Mouse (Mus musculus): ENCODE data around the gene Lgals7.
A peak's percentile ranks its signal among the peaks of the same experiment; 100 is the strongest.

Lgals7 gene

GRCm38 (mm10) chr7:28863540-28863939, at the start of gene Lgals7:
TSS of gene Lgals7 (plus strand) at chr7:28863853.
- DNase-seq (ENCODE audit: extremely low spot score, low read depth, low spot score), result no peak

- no peak for DNase-seq (ENCODE audit: extremely low spot score, low read depth, low spot score)
These were observed 49.2 kb upstream of the Lgals7 start for GRCm38 (mm10) chr7:28814306-28815034.

DNA sequence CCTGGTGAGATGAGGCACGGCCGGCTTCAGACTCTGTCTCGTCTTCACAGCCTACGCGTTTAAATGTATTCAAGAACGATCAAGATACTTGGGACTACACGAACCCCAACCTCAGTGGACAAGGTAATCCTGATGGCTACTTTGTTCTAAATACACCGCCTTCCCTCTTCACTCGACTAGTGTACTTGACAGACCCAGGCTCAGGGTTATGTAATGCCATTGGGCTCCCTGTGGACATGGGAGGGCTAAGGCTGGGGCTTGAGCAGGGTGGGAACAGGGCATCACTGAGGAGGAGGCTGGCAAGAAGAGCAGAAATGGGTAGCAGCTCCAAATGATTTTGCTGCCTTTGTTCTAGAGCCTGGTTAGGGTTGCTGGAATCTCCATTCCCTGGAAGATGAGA, 48.4 kb upstream of the Lgals7 start:
- DNase-seq (ENCODE audit: extremely low spot score, low read depth, low spot score), result no peak

- no peak for DNase-seq (ENCODE audit: extremely low spot score, low read depth, low spot score)
These were observed 47.5 kb upstream of the Lgals7 start for GRCm38 (mm10) chr7:28816201-28816600.

DNA sequence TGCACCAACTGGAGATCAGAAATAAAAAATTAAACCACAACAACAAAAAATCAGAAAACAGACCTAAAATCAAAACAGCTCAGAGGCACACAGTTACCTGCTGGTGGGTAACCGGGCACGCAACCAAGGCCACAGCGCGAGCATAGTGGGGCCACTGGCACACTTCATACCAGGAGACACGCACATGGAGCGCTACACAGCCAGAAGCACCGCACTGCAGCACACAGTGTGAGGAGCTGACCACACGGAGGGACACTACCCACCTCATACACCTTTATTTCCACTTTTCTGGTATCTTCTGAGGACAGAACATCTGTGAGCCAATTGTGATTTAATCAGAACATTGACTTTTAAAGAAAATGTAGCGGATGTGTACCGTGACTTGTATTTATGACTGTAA, 46.7 kb upstream of the Lgals7 start:
- no peak for DNase-seq (ENCODE audit: extremely low spot score, low read depth, low spot score)

- DNase-seq (ENCODE audit: extremely low spot score, low read depth, low spot score), result no peak
These were observed 46.1 kb upstream of the Lgals7 start for GRCm38 (mm10) chr7:28817524-28817923.

DNA sequence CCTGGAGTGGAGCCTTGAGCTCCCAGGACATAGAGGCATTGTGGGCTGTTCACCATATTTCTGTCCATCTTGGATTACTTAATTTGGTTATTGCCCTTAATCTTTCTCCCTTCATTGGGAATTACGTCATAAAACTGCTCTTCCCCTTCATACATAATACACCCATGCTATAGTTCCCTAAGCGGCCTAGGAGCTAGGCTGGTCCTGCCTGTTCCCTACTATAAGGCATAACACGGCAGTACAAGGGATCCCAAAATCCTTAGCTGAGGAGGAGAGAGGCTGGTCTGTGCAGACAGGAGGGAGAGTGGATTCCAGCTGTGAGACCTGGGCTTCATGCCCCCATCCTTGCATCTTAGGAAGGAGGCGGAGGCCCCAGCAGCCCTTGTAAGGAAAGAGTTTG, 45.7 kb upstream of the Lgals7 start:
- DNase-seq (ENCODE audit: extremely low spot score, low read depth, low spot score), result no peak

DNA sequence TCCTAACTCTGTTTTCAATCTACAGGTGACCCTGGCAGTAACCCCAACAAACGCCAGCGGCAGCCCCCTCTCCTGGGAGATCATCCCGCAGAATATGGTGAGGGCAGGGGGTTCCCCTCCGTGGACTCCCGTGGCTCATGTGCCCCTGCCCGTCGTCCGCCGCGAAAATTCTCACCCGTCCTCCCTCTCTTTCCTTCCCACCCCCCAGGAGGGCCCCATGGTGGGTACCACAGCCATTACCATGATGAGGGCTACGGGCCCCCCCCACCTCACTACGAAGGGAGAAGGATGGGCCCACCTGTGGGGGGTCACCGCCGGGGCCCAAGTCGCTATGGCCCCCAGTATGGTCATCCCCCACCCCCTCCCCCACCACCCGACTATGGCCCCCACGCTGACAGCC, 45.2 kb upstream of the Lgals7 start:
- no peak for DNase-seq (ENCODE audit: extremely low spot score, low read depth, low spot score)

DNA sequence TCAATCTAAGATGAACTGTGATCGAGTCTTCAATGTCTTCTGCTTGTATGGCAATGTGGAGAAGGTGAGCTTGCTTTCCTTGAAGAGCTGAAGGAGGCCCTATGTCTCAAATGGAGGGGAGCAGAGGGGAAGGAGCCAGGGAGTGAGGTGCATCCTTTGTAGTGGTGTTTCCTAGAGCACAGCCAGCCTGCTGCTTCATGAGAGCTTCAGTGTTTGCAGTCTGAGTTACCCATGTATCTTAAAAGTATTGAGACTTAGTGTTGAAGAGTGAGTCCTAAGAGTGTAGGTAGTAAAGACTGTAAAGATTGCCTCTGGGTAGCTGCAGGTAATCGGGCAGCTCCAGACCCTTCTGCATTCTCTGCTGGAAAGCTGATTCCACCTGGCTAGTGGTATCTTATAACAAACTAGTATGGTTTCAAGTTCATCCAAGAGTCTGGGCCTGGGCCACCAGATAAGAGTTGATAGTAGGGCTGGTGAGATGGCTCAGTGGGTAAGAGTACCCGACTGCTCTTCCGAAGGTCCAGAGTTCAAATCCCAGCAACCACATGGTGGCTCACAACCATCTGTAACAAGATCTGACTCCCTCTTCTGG, 44.7 kb upstream of the Lgals7 start:
- DNase-seq (ENCODE audit: extremely low spot score, low read depth, low spot score), result no peak

DNA sequence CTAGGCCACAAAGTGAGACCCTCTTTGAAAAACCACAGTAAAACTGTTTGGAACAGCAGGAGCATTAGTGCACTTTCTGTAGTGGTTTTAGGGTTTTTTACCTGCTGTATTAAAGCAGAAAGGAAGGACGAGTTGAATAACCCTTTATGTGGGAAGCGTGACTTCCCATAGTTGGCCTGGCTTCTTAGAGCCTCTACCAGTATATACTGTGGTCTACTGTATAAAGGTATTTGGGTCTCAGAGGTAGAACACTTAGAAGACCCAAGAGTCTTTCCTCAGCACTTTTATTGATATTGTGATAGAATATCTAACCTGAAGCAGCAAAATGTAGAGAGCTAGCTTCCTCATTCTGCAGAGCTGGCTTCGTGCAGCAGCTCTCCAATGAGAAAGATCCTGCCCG, 44.1 kb upstream of the Lgals7 start:
- DNase-seq (ENCODE audit: extremely low spot score, low read depth, low spot score), result no peak

DNA sequence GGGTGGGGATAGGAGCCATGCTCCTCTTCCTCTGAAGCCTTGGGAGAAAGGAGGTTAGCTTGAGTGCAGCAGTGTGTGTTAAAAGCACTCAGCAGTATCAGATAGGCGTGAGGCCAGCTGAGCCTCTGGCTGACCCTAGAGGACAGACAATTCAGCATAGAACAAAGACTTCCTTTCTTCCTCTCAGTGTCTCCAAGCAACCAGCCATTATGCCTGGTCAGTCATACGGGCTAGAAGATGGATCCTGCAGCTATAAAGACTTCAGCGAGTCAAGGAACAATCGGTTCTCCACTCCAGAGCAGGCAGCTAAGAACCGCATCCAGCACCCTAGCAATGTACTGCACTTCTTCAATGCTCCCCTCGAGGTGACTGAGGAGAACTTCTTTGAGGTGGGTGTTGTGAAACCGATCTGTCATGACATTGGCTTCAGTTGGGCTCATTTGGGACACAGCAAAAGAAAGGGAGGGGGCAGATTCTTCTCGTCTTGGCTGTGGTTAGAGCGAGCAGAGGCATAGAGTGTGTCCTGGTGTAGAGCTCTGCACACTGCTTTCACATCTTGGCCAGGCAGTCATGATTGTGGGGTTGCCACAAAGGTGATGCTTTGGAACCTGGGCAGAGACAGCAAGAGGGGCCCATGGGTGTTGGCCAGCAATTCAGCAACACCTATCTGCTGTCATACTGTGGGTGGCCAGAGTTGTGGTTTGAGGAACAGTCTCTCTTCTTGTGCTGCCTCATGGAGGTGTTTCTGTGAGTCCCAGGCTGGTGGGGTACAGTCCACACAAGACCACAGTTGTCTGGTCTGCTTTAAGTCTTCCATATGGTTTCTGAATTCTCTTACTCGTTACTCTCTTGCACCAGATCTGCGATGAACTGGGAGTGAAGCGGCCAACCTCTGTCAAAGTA, 43.0 kb upstream of the Lgals7 start:
- DNase-seq (ENCODE audit: extremely low spot score, low read depth, low spot score), result no peak

DNA sequence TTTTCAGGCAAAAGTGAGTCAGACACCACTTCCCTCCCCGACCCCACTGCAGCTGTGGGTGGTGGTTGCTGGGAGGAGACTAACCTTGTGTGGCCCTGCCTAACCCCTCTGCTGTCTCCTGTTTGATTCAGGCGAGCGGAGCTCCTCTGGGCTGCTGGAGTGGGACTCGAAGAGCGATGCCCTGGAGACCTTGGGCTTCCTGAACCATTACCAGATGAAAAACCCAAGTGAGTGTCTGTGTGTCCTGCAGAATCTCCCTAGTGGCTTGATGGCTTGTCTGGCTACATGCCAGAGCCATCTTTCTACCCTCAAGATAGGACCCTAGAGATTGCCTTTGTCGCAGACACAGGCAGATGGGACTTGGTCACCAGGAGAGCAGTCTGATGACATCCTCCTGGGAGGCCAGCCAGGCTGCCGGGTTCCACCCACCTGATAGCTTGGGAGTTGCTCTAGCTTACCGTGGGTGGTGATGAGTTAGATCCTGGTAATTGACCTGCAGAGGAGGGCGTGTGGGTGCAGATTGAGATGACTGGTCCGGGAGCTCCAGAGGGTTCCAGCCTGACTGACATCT, 42.3 kb upstream of the Lgals7 start:
- DNase-seq (ENCODE audit: extremely low spot score, low read depth, low spot score), result no peak

DNA sequence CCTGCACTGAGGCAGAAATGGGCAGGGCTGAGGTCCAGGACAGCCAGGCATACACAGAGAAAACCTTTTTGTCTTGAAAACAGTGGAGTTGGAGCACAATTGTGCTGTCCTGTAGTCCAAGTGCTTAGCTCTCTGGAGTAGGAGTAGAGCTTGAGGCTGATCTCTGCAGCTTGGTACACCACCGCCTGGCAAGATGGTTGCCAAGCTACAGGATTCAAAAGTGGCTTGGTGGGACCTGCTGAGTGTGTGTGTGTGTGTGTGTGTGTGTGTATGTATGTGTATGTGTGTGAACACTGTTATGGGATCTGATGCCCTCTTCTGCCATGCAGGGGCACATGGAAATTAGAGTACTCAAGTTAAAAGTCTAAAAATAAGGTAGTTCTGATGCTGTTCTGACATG, 41.1 kb upstream of the Lgals7 start:
- DNase-seq (ENCODE audit: extremely low spot score, low read depth, low spot score), result no peak

GRCm38 (mm10) chr7:28822993-28823903, 40.4 kb upstream of the Lgals7 start:
- DNase-seq (ENCODE audit: extremely low spot score, low read depth, low spot score), result no peak

- no peak for DNase-seq (ENCODE audit: extremely low spot score, low read depth, low spot score)
These were observed 39.7 kb upstream of the Lgals7 start for GRCm38 (mm10) chr7:28823932-28824331.

DNA sequence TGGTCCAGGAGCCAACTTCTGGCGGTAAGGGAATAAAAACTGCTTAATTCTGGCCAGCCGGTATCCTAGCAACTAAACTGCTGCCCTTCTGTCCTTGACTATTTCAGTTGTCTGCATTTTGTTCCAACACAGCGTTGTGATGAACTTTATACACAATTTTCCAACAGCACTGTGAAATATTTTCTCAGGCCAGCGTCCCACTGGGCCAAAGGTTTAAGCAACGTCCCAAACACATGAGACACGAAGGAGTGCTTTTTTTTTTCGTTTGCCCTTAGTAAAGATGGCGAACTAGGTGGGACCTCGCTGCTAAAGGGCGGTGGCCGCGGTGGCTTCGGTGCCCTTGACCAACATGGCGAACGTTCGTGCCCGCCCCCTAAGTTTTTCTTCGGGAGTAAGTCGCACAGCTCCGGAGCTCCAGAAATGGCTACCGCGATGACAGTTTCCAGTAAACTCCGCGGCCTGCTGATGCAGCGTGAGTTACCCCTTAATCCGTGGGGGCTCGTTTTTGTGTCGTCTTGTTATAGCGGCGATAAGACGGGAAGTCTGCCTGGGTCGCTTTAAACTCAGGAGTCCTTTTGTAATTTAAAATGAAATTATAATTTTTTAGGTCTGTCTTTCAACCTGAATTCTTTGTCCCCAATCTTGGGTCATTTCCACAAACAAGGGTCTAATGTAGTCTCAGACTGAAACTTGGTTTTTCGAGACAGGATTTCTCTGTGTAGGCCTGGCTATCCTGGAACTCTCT, 38.5 kb upstream of the Lgals7 start, which contains the start of gene Ech1:
Ech1 (plus strand) TSS at position 277 of the 745 bp plus-strand sequence.
- DNase-seq (ENCODE audit: extremely low spot score, low read depth, low spot score), result peak; percentile 86

GRCm38 (mm10) chr7:28825686-28826401, 37.8 kb upstream of the Lgals7 start:
- no peak for DNase-seq (ENCODE audit: extremely low spot score, low read depth, low spot score)

- no peak for DNase-seq (ENCODE audit: extremely low spot score, low read depth, low spot score)
These were observed 37.3 kb upstream of the Lgals7 start for GRCm38 (mm10) chr7:28826402-28826772.

DNA sequence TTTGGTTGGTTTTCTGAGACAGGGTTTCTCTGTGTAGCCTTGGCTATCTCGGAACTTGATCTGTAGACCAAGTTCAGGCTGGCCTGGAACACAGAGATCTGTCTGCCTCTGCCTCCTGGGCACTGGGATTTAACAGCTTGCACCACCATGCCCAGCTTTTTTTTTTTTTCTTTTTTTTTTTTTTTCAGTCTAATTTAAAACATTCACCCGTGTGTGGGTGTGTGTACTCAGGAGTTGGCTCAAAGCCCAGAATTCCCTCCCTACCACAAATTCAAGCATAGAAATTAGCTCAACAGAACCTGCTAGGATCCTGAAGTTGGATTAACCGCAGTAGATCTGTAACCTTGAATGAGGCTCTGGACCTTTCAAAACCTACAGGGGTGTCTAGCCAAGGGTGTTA, 36.3 kb upstream of the Lgals7 start:
- no peak for DNase-seq (ENCODE audit: extremely low spot score, low read depth, low spot score)
